Mouse (Mus musculus): Measurements from ENCODE around the gene Dusp28. TPM values are rescaled to one million over a fixed set of nuclear protein-coding genes. Genes with fewer than 3 reads are reported as not detected.
"Not testable (repeated sequence)": the region's sequence is repeated elsewhere in the genome, so short reads cannot be mapped to it uniquely, and the experiment has no call there.

Gene Dusp28
- polyA plus RNA-seq, 1 experiment from 2014 or later = 8.1 TPM

DNA sequence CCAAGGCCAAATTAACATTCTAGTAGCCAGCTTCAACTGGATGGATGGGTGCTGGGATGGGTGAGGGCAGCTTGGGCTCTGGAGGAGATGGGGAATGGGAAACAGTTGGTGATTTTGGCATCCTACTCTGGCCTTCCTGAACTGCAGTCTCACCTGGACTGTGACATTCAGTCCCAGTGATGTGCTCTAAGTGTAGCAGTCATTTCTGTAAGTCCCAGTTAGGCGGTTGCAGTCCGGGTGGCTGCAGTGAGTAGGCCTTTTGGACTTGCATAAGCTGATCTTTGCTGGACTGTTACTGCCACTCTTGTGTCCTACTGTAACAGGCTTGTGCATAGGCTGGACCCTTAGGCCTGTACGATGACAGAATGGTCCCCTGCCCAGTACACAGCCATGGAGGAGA lies 41.2 kb downstream of the Dusp28 start:
- no peaks in the 10 kb centered on the region; the same call in 1 of the 2 replicates for H3K4me1 ChIP-seq (ENCODE audit: control insufficient read depth, low read depth, low read length)
- H3K36me3 ChIP-seq (ENCODE audit: control insufficient read depth, insufficient read depth) = no peaks in the 10 kb centered on the region; the same call in 1 of the 2 replicates
- no peak overlapping the region for H3K4me3 ChIP-seq (ENCODE audit: low read depth, low read length)
- H3K9ac ChIP-seq (ENCODE audit: low read depth, low read length) = no peak overlapping the region
- H3K9me3 ChIP-seq (replicated peaks; ENCODE audit: control insufficient read depth, low read length) = no peaks in the 10 kb centered on the region
- no peaks in the 10 kb centered on the region for H3K27me3 ChIP-seq (ENCODE audit: control insufficient read depth, insufficient read depth, low read depth, low read length)
- ATAC-seq (ENCODE audit: low read depth) = no peak
- no peak overlapping the region for H3K4me2 ChIP-seq (ENCODE audit: low read depth, low read length)
- WGBS (ENCODE audit: insufficient replicate concordance) = 76% methylated on average over 3 of the region's 3 CpGs
- no peak overlapping the region for H3K27ac ChIP-seq (ENCODE audit: low read length)

DNA sequence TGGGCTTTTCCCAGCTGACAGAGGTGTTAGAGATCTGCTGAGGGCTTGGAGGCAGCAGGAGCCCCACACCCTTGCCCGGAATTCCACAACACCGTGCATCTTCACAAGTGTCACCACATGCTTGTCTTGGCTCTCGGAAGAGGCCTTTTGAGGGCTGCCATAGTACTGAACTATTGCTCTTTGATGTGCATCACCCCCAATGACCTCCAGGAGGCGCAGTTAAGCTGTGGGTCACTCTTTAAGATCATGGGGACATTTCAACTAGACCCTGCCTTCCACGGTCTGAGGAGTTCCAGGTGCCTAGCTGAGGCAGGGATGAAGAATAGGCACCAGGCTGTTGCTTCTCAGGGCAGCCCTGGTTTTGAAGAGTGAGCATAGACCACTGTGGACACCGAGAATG lies 42.6 kb downstream of the Dusp28 start:
- H3K4me2 ChIP-seq (ENCODE audit: low read depth, low read length) = no peak overlapping the region
- ATAC-seq (ENCODE audit: low read depth) = no peak

DNA sequence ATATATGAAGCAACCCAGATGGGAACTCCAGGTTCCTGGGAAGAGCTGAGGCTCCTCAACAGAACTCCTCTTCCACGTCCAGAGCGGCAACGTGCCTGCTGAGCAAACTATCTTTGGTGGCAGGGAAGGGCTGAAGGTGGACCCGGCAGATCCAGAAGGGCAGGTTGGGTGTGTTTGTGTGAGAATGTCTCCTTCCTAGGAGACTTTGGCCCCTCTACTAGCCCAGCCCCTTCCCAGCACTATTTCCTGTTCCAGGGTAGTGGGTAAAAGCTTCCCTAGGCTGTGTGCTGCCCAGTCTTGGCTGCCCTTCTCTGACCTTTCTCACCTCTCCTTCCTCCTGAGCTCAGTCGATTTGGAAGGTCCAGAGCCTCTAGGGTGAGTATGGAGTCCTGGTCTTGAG lies 43.8 kb downstream of the Dusp28 start, which contains the start of gene Gpr35:
Gene Gpr35 (plus strand): TSS at position 259 of the 400 bp plus-strand sequence.
- WGBS (ENCODE audit: insufficient replicate concordance) = 56% methylated on average over 5 of the region's 5 CpGs
- no peak within 1 kb of the TSS for H3K4me3 ChIP-seq (ENCODE audit: low read depth, low read length)
- no peaks in the 10 kb centered on the region for H3K27me3 ChIP-seq (ENCODE audit: control insufficient read depth, insufficient read depth, low read depth, low read length)
- ATAC-seq (ENCODE audit: low read depth) = no peak
- no peak within 1 kb of the TSS for H3K27ac ChIP-seq (ENCODE audit: low read length)
- H3K4me2 ChIP-seq (ENCODE audit: low read depth, low read length) = no peak within 1 kb of the TSS
- H3K9ac ChIP-seq (ENCODE audit: low read depth, low read length) = no peak within 1 kb of the TSS
- H3K9me3 ChIP-seq (replicated peaks; ENCODE audit: control insufficient read depth, low read length) = no peaks in the 10 kb centered on the region
- no peaks in the 10 kb centered on the region for H3K4me1 ChIP-seq (ENCODE audit: control insufficient read depth, low read depth, low read length)
- no peaks in the 10 kb centered on the region for H3K36me3 ChIP-seq (ENCODE audit: control insufficient read depth, insufficient read depth)

More for the DNA sequence above, 42.6 kb downstream of the Dusp28 start:
- H3K27ac ChIP-seq (ENCODE audit: low read length) = no peak overlapping the region
- 56% methylated on average over 6 of the region's 6 CpGs for WGBS (ENCODE audit: insufficient replicate concordance)
- no peak overlapping the region for H3K9ac ChIP-seq (ENCODE audit: low read depth, low read length)
- H3K4me3 ChIP-seq (ENCODE audit: low read depth, low read length) = no peak overlapping the region
- H3K4me1 ChIP-seq (ENCODE audit: control insufficient read depth, low read depth, low read length) = no peaks in the 10 kb centered on the region
- H3K36me3 ChIP-seq (ENCODE audit: control insufficient read depth, insufficient read depth) = no peaks in the 10 kb centered on the region; the same call in 1 of the 2 replicates
- no peaks in the 10 kb centered on the region for H3K27me3 ChIP-seq (ENCODE audit: control insufficient read depth, insufficient read depth, low read depth, low read length)
- H3K9me3 ChIP-seq (replicated peaks; ENCODE audit: control insufficient read depth, low read length) = no peaks in the 10 kb centered on the region

- 60% methylated on average over 2 of the region's 2 CpGs for WGBS (ENCODE audit: insufficient replicate concordance)
- no peaks in the 10 kb centered on the region for H3K36me3 ChIP-seq (ENCODE audit: control insufficient read depth, insufficient read depth)
Measured at GRCm38 (mm10) chr1:92953641-92954040, 46.9 kb downstream of the Dusp28 start.

GRCm38 (mm10) chr1:92956571-92957335 lies 50.0 kb downstream of the Dusp28 start:
- H3K9ac ChIP-seq (ENCODE audit: low read depth, low read length); H3K9me3 ChIP-seq (replicated peaks; ENCODE audit: control insufficient read depth, low read length); H3K4me3 ChIP-seq (ENCODE audit: low read depth, low read length); H3K36me3 ChIP-seq (ENCODE audit: control insufficient read depth, insufficient read depth); H3K27ac ChIP-seq (ENCODE audit: low read length); H3K4me1 ChIP-seq (ENCODE audit: control insufficient read depth, low read depth, low read length); ATAC-seq (ENCODE audit: low read depth); H3K27me3 ChIP-seq (ENCODE audit: control insufficient read depth, insufficient read depth, low read depth, low read length): not testable (repeated sequence)
- peak overlapping the region; percentile 37; the same call in 1 of the 2 replicates for H3K4me2 ChIP-seq (ENCODE audit: low read depth, low read length)
- 1% methylated on average over 11 of the region's 11 CpGs for WGBS (ENCODE audit: insufficient replicate concordance)

More at GRCm38 (mm10) chr1:92953641-92954040, 46.9 kb downstream of the Dusp28 start:
- no peaks in the 10 kb centered on the region for H3K9me3 ChIP-seq (replicated peaks; ENCODE audit: control insufficient read depth, low read length)
- H3K27ac ChIP-seq (ENCODE audit: low read length) = no peak overlapping the region
- H3K9ac ChIP-seq (ENCODE audit: low read depth, low read length) = no peak overlapping the region
- H3K4me2 ChIP-seq (ENCODE audit: low read depth, low read length) = no peak overlapping the region
- no peak for ATAC-seq (ENCODE audit: low read depth)
- H3K4me3 ChIP-seq (ENCODE audit: low read depth, low read length) = no peak overlapping the region
- H3K4me1 ChIP-seq (ENCODE audit: control insufficient read depth, low read depth, low read length) = no peaks in the 10 kb centered on the region
- no peaks in the 10 kb centered on the region for H3K27me3 ChIP-seq (ENCODE audit: control insufficient read depth, insufficient read depth, low read depth, low read length)

Other genes with a start within 250 kb of the Dusp28 start
- gene Gpc1, start 75.3 kb upstream of the Dusp28 start, polyA plus RNA-seq (2015; fragmentation: Nextera tagmentation; extraction: Ambion mirVana) = 3.2 and 4.1 TPM in 2 replicates
- 0.05 TPM in 1 of 2 replicates, not detected in the other for gene Ankmy1, start 4.1 kb upstream of the Dusp28 start, polyA plus RNA-seq (2015; fragmentation: Nextera tagmentation; extraction: Ambion mirVana)
- 4.5 and 7.8 TPM in 2 replicates for gene Rnpepl1, start 3.8 kb downstream of the Dusp28 start, polyA plus RNA-seq (2015; fragmentation: Nextera tagmentation; extraction: Ambion mirVana)
- 17.5 and 22.4 TPM in 2 replicates for gene Capn10, start 27.4 kb downstream of the Dusp28 start, polyA plus RNA-seq (2015; fragmentation: Nextera tagmentation; extraction: Ambion mirVana)
- gene Gpr35, start 43.9 kb downstream of the Dusp28 start, polyA plus RNA-seq (2015; fragmentation: Nextera tagmentation; extraction: Ambion mirVana) = 0.65 and 0.76 TPM in 2 replicates
- gene Aqp12, start 99.4 kb downstream of the Dusp28 start, polyA plus RNA-seq (2015; fragmentation: Nextera tagmentation; extraction: Ambion mirVana) = 0.38 TPM in 1 of 2 replicates, not detected in the other
- gene Kif1a, start 195.0 kb downstream of the Dusp28 start, polyA plus RNA-seq (2015; fragmentation: Nextera tagmentation; extraction: Ambion mirVana) = 0.19 and 0.20 TPM in 2 replicates
- 15.5 and 17.4 TPM in 2 replicates for gene Agxt, start 228.3 kb downstream of the Dusp28 start, polyA plus RNA-seq (2015; fragmentation: Nextera tagmentation; extraction: Ambion mirVana)

Measured in liver, embryonic 16.5 days (tissue).